Mouse (Mus musculus) heart, postnatal 0 days (tissue): ENCODE results near the gene Efemp1. TPM values are rescaled to one million over a fixed set of nuclear protein-coding genes. Genes with fewer than 3 reads are reported as not detected.

Source experiments
- ATAC-seq: fragments of 200-750 bp; cut with Nextera tagmentation; 2 replicates; pipeline ENCODE4 v1.8.0; 2017; ENCODE audit warnings: low read depth, moderate number of reproducible peaks, moderate library complexity; ENCODE audit not compliant: insufficient read depth
- DNase-seq: peaks from one replicate; pipeline ENCODE4 v3.0.0-alpha.2; 2016; ENCODE audit warnings: low spot score
- H3K27ac ChIP-seq: fragments of 300-500 bp; sonication (generic); 2 replicates; pipeline ENCODE4 v1.5.1; 2014; ENCODE audit warnings: low read depth, mild to moderate bottlenecking
- H3K27me3 ChIP-seq: fragments of 300-500 bp; sonication (generic); 2 replicates; pipeline ENCODE4 v1.6.1; 2014; ENCODE audit warnings: low read length, mixed read lengths; ENCODE audit not compliant: control insufficient read depth, insufficient read depth
- H3K36me3 ChIP-seq: fragments of 300-500 bp; sonication (generic); replicated peaks from 2 replicates; pipeline ENCODE4 v1.6.1; 2014; ENCODE audit warnings: low read length, mixed read lengths; ENCODE audit not compliant: control insufficient read depth, insufficient read depth
- H3K4me1 ChIP-seq: fragments of 300-500 bp; sonication (generic); 2 replicates; pipeline ENCODE4 v1.6.1; 2014; ENCODE audit warnings: antibody characterized with exemption; ENCODE audit not compliant: control insufficient read depth, insufficient read depth
- H3K4me2 ChIP-seq: fragments of 300-500 bp; sonication (generic); 2 replicates; pipeline ENCODE4 v1.6.1; 2014; ENCODE audit warnings: low read depth, mild to moderate bottlenecking, low read length, moderate library complexity
- H3K4me3 ChIP-seq: fragments of 300-500 bp; sonication (generic); 2 replicates; pipeline ENCODE4 v1.5.1; 2014; ENCODE audit warnings: low read depth, low read length
- H3K9ac ChIP-seq: fragments of 300-500 bp; sonication (generic); replicated peaks from 2 replicates; pipeline ENCODE4 v1.6.1; 2014; ENCODE audit warnings: low read depth, low read length, mixed read lengths
- H3K9me3 ChIP-seq: fragments of 300-500 bp; sonication (generic); replicated peaks from 2 replicates; pipeline ENCODE4 v1.6.1; 2016; ENCODE audit warnings: low read length; ENCODE audit not compliant: control insufficient read depth
- CTCF ChIP-seq: IDR thresholded peaks from 2 replicates; pipeline ENCODE4 v1.5.1; 2016; ENCODE audit warnings: antibody characterized with exemption, control low read depth, low read depth
- EP300 ChIP-seq: IDR thresholded peaks from 2 replicates; pipeline ENCODE4 v1.6.1; 2016; ENCODE audit warnings: antibody characterized with exemption, low read depth
- whole genome bisulfite sequencing: fragments of 180-500 bp; shearing (Covaris S2); extraction: QIAGEN DNeasy Blood & Tissue Kit; methylation state at CpG from one replicate; pipeline ENCODE4 v1.1.7; 2014; 5-methylcytosine and 5-hydroxymethylcytosine counted together
- polyA plus RNA-seq: library from polyadenylated mRNA; unstranded; fragments of >200 nt; fragmentation: Nextera tagmentation; extraction: Ambion mirVana; gene quantifications from 2 replicates; pipeline ENCODE4 v1.2.1, GENCODE M21; 2015
- total RNA-seq: library from RNA; depleted of rRNA; stranded (reverse); fragments of >200 nt; gene quantifications from 2 replicates; pipeline ENCODE4 v1.2.3, GENCODE M21; 2014; ENCODE audit warnings: low replicate concordance

Gene Efemp1
- total and polyA plus RNA-seq, 2 experiments from 2014 or later = 13.5 to 33.9 TPM

GRCm38 (mm10) chr11:28904596-28904995 is 51.6 kb downstream of the Efemp1 start:
- Histone ChIP-seq H3K4me3 (no peak overlapping the region), H3K9ac (no peak overlapping the region), H3K27ac (no peak overlapping the region), H3K4me2 (no peak overlapping the region), H3K4me1 (no peaks in the 10 kb centered on the region), H3K9me3 (no peaks in the 10 kb centered on the region), H3K36me3 (no peaks in the 10 kb centered on the region), H3K27me3 (no peaks in the 10 kb centered on the region)
- no peak for DNase-seq
- WGBS = 61% methylated on average over 2 of the region's 2 CpGs
- no peak for ATAC-seq
- TF ChIP-seq EP300 = no peak
- TF ChIP-seq CTCF = no peak

- H3K27ac ChIP-seq = no peak overlapping the region
- H3K4me3 ChIP-seq = no peak overlapping the region
- peak; percentile 60; the same call in 1 of the 2 replicates for ATAC-seq
- H3K9me3 ChIP-seq = no peaks in the 10 kb centered on the region
- no peaks in the 10 kb centered on the region for H3K36me3 ChIP-seq
- H3K4me2 ChIP-seq = no peak overlapping the region
- WGBS = 20% methylated on average over 3 of the region's 3 CpGs
- TF ChIP-seq EP300 (no peak), CTCF (no peak)
- H3K4me1 ChIP-seq = no peaks in the 10 kb centered on the region
- H3K27me3 ChIP-seq = no peaks in the 10 kb centered on the region
- peak; percentile 57 for DNase-seq
- no peak overlapping the region for H3K9ac ChIP-seq
Measured at GRCm38 (mm10) chr11:28906288-28906687, 53.3 kb downstream of the Efemp1 start.

GRCm38 (mm10) chr11:28908908-28909545 is 56.0 kb downstream of the Efemp1 start:
- Histone ChIP-seq H3K9ac (no peak overlapping the region), H3K27me3 (no peaks in the 10 kb centered on the region), H3K4me3 (no peak overlapping the region), H3K9me3 (no peaks in the 10 kb centered on the region), H3K36me3 (no peaks in the 10 kb centered on the region), H3K27ac (no peak overlapping the region), H3K4me2 (no peak overlapping the region), H3K4me1 (no peaks in the 10 kb centered on the region)
- ATAC-seq (no peak; the same call in 1 of the 2 replicates), DNase-seq (peak; percentile 7)
- TF ChIP-seq CTCF (no peak), EP300 (no peak)
- 34% methylated on average over 3 of the region's 3 CpGs for WGBS

GRCm38 (mm10) chr11:28912469-28913138 is 59.6 kb downstream of the Efemp1 start:
- no peak overlapping the region for H3K4me2 ChIP-seq
- no peak overlapping the region for H3K4me3 ChIP-seq
- no peak for ATAC-seq
- 78% methylated on average over 3 of the region's 3 CpGs for WGBS
- no peaks in the 10 kb centered on the region for H3K36me3 ChIP-seq
- no peak overlapping the region for H3K9ac ChIP-seq
- no peaks in the 10 kb centered on the region for H3K27me3 ChIP-seq
- TF ChIP-seq EP300 = no peak
- H3K4me1 ChIP-seq = no peaks in the 10 kb centered on the region
- no peak for DNase-seq
- H3K9me3 ChIP-seq = no peaks in the 10 kb centered on the region
- H3K27ac ChIP-seq = no peak overlapping the region

GRCm38 (mm10) chr11:28934449-28934848 is 81.4 kb downstream of the Efemp1 start:
- no peak for DNase-seq

More at GRCm38 (mm10) chr11:28934449-28934848, 81.4 kb downstream of the Efemp1 start:
- no peak overlapping the region for H3K4me3 ChIP-seq
- TF ChIP-seq EP300 = no peak
- peak; percentile 37 for TF ChIP-seq CTCF
- no peak overlapping the region for H3K4me2 ChIP-seq
- no peaks in the 10 kb centered on the region for H3K36me3 ChIP-seq
- no peaks in the 10 kb centered on the region for H3K4me1 ChIP-seq
- no peak overlapping the region for H3K27ac ChIP-seq
- no peak overlapping the region for H3K9ac ChIP-seq
- ATAC-seq = no peak
- no peaks in the 10 kb centered on the region for H3K9me3 ChIP-seq
- H3K27me3 ChIP-seq = no peaks in the 10 kb centered on the region
